Mouse (Mus musculus) MEL (cell line): ENCODE results near the gene Ttc9b.

Source experiments
- CTCF ChIP-seq, 3 experiments: IDR thresholded peaks in 2 of 3; conservative IDR thresholded peaks in 1 of 3; 2 replicates each; pipeline ENCODE4 v1.5.1; 2011 to 2012; ENCODE audit warnings: low read length in 3 of 3, low read depth in 2 of 3, mild to moderate bottlenecking in 2 of 3, improper control_type of control experiment in 1 of 3, inconsistent platforms in 1 of 3, mixed read lengths in 1 of 3, moderate library complexity in 1 of 3; ENCODE audit not compliant: control insufficient read depth in 1 of 3, insufficient read depth in 1 of 3, poor library complexity in 1 of 3, severe bottlenecking in 1 of 3
- MAX ChIP-seq: IDR thresholded peaks from 2 replicates; pipeline ENCODE4 v1.6.1; 2011; ENCODE audit warnings: low read length, improper control_type of control experiment
- MAZ ChIP-seq: IDR thresholded peaks from 2 replicates; pipeline ENCODE4 v1.6.1; 2012; ENCODE audit warnings: low read depth, mild to moderate bottlenecking, inconsistent platforms, low read length, improper control_type of control experiment
- TAL1 ChIP-seq: IDR thresholded peaks from 2 replicates; pipeline ENCODE4 v1.6.1; 2012; ENCODE audit warnings: mild to moderate bottlenecking, inconsistent platforms, low read length, moderate library complexity, mixed read lengths
- TBP ChIP-seq: IDR thresholded peaks from 2 replicates; pipeline ENCODE4 v1.8.0; 2011; ENCODE audit warnings: low read depth, low read length, improper control_type of control experiment
- ZC3H11A ChIP-seq: IDR thresholded peaks from 2 replicates; pipeline ENCODE4 v1.6.1; 2012; ENCODE audit warnings: low read depth, mild to moderate bottlenecking, inconsistent platforms, low read length, improper control_type of control experiment

GRCm38 (mm10) chr7:27687836-27688235 is 34.1 kb downstream of the Ttc9b start:
- TF ChIP-seq TAL1 (no peak), ZC3H11A (no peak), MAX (no peak), MAZ (no peak), CTCF (IDR thresholded peaks at IDR 0.05 in 2 of 3, conservative IDR thresholded peaks at IDR 0.05 in 1 of 3; ENCODE audit: control insufficient read depth in 1 of 3, insufficient read depth in 1 of 3, low read depth in 2 of 3, low read length in 3 of 3, poor library complexity in 1 of 3, severe bottlenecking in 1 of 3) (no peak), TBP (no peak)
